Mouse (Mus musculus) MEL (cell line): ENCODE data around the gene Vdac1.

Source experiments
- MAX ChIP-seq: IDR thresholded peaks from 2 replicates; pipeline ENCODE4 v1.6.1; 2011; ENCODE audit warnings: low read length, improper control_type of control experiment
- USF1 ChIP-seq: IDR thresholded peaks from 2 replicates; pipeline ENCODE4 v1.6.1; 2014; ENCODE audit warnings: low read depth, mild to moderate bottlenecking, inconsistent platforms, low read length, improper control_type of control experiment, moderate library complexity

DNA sequence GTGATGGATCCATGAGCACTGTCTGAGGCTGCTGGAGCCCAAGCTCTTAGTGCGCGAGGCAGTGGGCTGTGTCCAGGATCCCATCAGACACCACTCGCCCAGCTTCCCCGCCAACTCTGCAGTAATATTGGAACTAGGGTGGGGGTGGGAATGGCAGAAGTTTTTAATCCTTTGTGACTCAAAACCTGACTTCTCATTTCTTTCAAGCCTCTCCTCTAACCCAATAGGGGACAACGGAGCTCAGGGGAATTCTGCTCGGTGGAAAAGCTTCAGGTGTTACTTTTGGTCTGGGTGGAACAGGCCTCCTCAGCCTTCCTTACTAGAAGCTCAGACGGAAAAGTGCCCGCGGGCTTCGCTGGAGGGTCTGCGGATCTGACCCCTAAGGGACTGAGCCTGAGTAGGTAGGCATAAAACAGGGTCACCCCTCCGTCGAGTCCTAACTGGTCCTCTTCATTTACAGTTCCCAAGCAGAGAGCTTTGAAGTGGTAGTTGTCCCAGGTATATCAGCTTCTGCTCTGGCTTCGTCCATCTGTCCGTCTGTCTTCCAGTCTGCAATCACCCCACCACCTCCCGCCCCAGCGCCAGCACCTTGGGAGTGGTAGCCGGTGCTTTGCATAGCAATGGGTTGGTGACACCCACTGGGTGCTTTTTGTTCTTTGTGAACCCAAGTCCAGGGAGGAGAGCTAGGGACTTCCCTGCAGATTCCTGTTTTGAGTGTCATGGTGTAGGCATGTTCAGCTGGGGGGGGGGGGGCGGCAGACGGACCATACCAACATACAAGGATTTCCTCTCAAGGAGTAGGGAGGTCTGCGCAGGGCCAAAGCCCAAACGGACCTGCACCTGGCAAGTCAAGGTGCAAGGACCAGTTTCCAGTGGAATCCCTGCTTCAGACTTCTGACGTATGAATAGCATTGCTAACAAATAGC lies 36.0 kb upstream of the Vdac1 start:
- TF ChIP-seq MAX, result no peak
- no peak for TF ChIP-seq USF1
